Mouse (Mus musculus) thymus, adult 2 months (tissue): ENCODE results near the gene Traf7.
A peak's percentile ranks its signal among the peaks of the same experiment; 100 is the strongest.

Experiments used
- CTCF ChIP-seq: fragments of 200-500 bp; IDR thresholded peaks from 2 replicates; pipeline ENCODE4 v1.5.1; 2012; ENCODE audit warnings: mild to moderate bottlenecking, control low read depth, low read length, moderate library complexity, borderline replicate concordance; ENCODE audit not compliant: control insufficient read depth, poor library complexity, insufficient read depth; ENCODE audit errors: extremely low read depth
- POLR2A ChIP-seq: fragments of 200-500 bp; IDR thresholded peaks from 2 replicates; pipeline ENCODE4 v1.6.1; 2012; ENCODE audit warnings: mild to moderate bottlenecking, low read length, control low read depth, moderate library complexity; ENCODE audit not compliant: control insufficient read depth, poor library complexity, insufficient read depth; ENCODE audit errors: extremely low read depth

DNA sequence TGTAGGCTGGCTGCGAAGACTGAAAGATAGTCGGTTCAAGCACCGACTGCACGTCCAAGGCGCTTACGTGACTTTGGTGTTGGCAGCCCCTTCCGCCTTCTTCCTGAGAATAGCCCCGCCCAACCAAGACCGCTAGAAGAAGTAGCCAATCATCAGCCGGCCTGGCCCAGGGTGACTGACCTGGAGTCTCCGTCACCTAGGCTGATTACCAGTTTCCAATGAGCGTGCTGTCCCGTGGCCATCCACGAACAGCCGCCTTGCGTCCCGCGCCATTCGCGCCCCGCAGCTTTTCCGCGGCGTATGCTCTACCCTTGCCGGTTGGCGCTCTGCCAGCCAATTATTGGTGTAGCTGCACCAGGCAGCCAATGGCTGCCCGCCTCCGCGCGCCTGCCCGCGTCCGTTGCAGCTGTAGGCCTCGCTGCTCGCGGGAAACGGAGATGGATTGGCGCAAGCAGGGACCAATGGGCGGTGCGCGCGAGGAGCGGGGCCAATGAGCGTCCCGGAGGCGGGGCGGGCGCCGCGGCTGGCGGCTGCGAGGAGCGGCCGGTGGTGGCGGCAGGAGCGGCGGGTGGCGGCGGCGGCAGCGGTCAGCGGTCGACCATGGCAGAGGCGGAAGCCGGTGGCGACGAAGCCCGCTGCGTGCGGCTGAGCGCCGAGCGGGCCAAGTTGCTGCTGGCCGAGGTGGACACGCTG is 57.7 kb downstream of the Traf7 start, which contains the start of the genes E4f1 and Pgp:
- TF ChIP-seq POLR2A (peak; percentile 94), CTCF (peak; percentile 60; the same call in 1 of the 2 replicates)
